Mouse (Mus musculus) olfactory bulb, adult 2 months (tissue): ENCODE data around the gene Rnd3. TPM values are rescaled to one million over a fixed set of nuclear protein-coding genes. Genes with fewer than 3 reads are reported as not detected.

Experiments
- H3K27ac ChIP-seq: fragments of 200-500 bp; 2 replicates; pipeline ENCODE4 v1.5.1; 2012; ENCODE audit warnings: low read depth, low read length; ENCODE audit not compliant: insufficient read depth
- H3K4me1 ChIP-seq: fragments of 200-500 bp; 2 replicates; pipeline ENCODE4 v1.6.1; 2012; ENCODE audit warnings: low read length; ENCODE audit not compliant: control insufficient read depth, insufficient read depth
- H3K4me3 ChIP-seq: fragments of 200-500 bp; 2 replicates; pipeline ENCODE4 v1.5.1; 2012; ENCODE audit warnings: mild to moderate bottlenecking, low read depth, low read length, moderate library complexity; ENCODE audit not compliant: insufficient read depth
- CTCF ChIP-seq: fragments of 200-500 bp; IDR thresholded peaks from 2 replicates; pipeline ENCODE4 v1.5.1; 2012; ENCODE audit warnings: low read depth, mild to moderate bottlenecking, low read length, moderate library complexity; ENCODE audit not compliant: insufficient read depth
- POLR2A ChIP-seq: fragments of 200-500 bp; IDR thresholded peaks from 2 replicates; pipeline ENCODE4 v1.6.1; 2012; ENCODE audit warnings: mild to moderate bottlenecking, low read depth, low read length, moderate library complexity; ENCODE audit not compliant: insufficient read depth
- WGBS: fragments of 180-500 bp; shearing (Covaris S2); methylation state at CpG from one replicate; pipeline ENCODE4 v1.1.7; 2018; 5-methylcytosine and 5-hydroxymethylcytosine counted together
- polyA plus RNA-seq: library from polyadenylated mRNA; stranded (reverse); fragments of >200 nt; gene quantifications from 2 replicates; pipeline ENCODE4 v1.2.4, GENCODE M21; 2012; ENCODE audit warnings: low replicate concordance; ENCODE audit not compliant: missing spikeins, insufficient read depth, insufficient read length

Gene Rnd3
- polyA plus RNA-seq, 1 experiment, result not detected

GRCm38 (mm10) chr2:51139912-51140446, 8.9 kb downstream of the Rnd3 start:
- no peak overlapping the region; the same call in 1 of the 2 replicates for H3K27ac ChIP-seq
- no peak overlapping the region for H3K4me3 ChIP-seq
- TF ChIP-seq POLR2A (no peak), CTCF (no peak)
- H3K4me1 ChIP-seq, result peaks cover 12% of the 10 kb centered on the region
- 47% methylated on average over 6 of the region's 6 CpGs for WGBS

GRCm38 (mm10) chr2:51139218-51139911, 9.5 kb downstream of the Rnd3 start:
- TF ChIP-seq POLR2A (no peak), CTCF (no peak)
- Histone ChIP-seq H3K27ac (no peak overlapping the region; the same call in 1 of the 2 replicates), H3K4me3 (no peak overlapping the region), H3K4me1 (peaks cover 12% of the 10 kb centered on the region)
- WGBS, result 51% methylated on average over 5 of the region's 5 CpGs

GRCm38 (mm10) chr2:51137726-51138125, 11.2 kb downstream of the Rnd3 start:
- TF ChIP-seq POLR2A, result no peak
- no peak for TF ChIP-seq CTCF
- 73% methylated on average over 4 of the region's 4 CpGs for WGBS
- H3K4me1 ChIP-seq, result peaks cover 9% of the 10 kb centered on the region

GRCm38 (mm10) chr2:51132181-51132580, 16.7 kb downstream of the Rnd3 start:
- Histone ChIP-seq H3K4me3 (no peak overlapping the region), H3K4me1 (no peaks in the 10 kb centered on the region), H3K27ac (no peak overlapping the region)
- TF ChIP-seq POLR2A (no peak), CTCF (no peak)
- WGBS, result 93% methylated on average over 20 of the region's 20 CpGs

More at GRCm38 (mm10) chr2:51137726-51138125, 11.2 kb downstream of the Rnd3 start:
- Histone ChIP-seq H3K4me3 (no peak overlapping the region), H3K27ac (no peak overlapping the region)

DNA sequence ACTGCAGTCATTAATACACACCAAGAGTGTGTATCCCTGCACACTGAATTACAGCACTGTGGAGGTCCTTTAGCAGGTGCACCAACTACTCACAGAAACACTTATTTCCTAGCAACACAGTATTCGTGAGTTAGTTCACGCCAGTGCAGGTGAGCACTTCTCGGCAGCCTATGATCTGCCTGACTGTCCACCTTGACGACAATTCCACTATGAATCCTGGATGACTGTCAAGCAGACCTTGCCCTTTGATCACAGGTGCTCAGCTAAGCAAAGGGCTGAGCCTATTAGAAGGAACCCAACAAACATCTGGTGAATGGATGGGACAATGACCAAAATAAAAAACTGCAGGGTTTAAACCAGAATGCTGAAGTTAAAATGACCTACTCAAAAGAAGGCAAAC, 20.8 kb downstream of the Rnd3 start:
- no peak for TF ChIP-seq POLR2A
- no peak for TF ChIP-seq CTCF
- 81% methylated on average over 4 of the region's 4 CpGs for WGBS
- Histone ChIP-seq H3K27ac (no peak overlapping the region), H3K4me3 (no peak overlapping the region), H3K4me1 (no peaks in the 10 kb centered on the region)

DNA sequence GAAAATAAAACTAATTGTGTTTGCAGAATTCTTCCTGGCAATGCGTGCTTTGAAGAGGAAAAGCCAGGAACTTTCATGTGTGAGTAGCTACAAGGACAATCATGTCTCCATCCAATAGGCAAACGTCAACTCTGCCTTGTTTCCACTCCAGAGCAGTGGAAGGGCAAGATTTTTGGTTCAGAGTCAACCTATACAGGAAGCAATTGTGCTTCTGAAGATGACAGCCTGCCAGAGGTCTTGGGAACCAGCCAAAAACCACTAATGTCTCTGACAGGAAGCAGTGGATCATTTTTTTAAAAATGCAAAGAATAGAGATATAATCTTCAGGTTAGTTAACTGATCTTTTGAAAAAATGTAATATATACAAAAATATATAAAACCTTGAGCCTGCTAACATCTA, 38.6 kb downstream of the Rnd3 start:
- 61% methylated on average over 2 of the region's 2 CpGs for WGBS
- Histone ChIP-seq H3K4me3 (no peak overlapping the region), H3K4me1 (no peaks in the 10 kb centered on the region), H3K27ac (no peak overlapping the region)
- no peak for TF ChIP-seq POLR2A
- no peak for TF ChIP-seq CTCF

GRCm38 (mm10) chr2:51108631-51109030, 40.3 kb downstream of the Rnd3 start:
- Histone ChIP-seq H3K4me1 (no peaks in the 10 kb centered on the region), H3K4me3 (no peak overlapping the region), H3K27ac (no peak overlapping the region)
- WGBS, result 68% methylated on average over 5 of the region's 5 CpGs
- no peak for TF ChIP-seq POLR2A
- TF ChIP-seq CTCF, result no peak

DNA sequence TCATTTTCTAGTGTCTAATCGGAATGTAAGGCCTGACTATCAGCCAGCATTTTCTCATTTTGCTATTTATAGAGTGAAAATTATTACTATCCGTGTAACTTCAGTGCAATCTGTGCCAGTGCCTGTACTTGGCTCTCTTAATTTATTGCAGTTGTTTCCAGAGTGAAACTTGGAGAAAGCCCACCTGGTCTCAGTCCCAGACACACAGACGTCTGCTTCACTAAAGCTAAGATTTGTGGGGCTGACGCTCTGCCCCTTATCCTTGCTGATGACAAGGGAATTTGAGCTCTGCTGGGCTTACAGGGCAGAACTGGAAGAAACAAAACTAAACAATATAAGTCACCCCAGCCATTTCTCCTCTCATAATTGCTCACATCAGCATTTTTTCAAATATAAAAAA, 47.7 kb downstream of the Rnd3 start:
- no peak for TF ChIP-seq POLR2A
- no peak for TF ChIP-seq CTCF
- Histone ChIP-seq H3K4me1 (peaks cover 6% of the 10 kb centered on the region), H3K27ac (no peak overlapping the region), H3K4me3 (no peak overlapping the region)
- WGBS, result 42% methylated on average over 4 of the region's 4 CpGs

GRCm38 (mm10) chr2:51099987-51100386, 48.9 kb downstream of the Rnd3 start:
- peaks cover 6% of the 10 kb centered on the region for H3K4me1 ChIP-seq
- peak overlapping the region; percentile 10; the same call in 1 of the 2 replicates for H3K27ac ChIP-seq
- TF ChIP-seq POLR2A (no peak), CTCF (no peak)
- H3K4me3 ChIP-seq, result no peak overlapping the region
- 32% methylated on average over 9 of the region's 9 CpGs for WGBS

- H3K27ac ChIP-seq, result no peak overlapping the region
- TF ChIP-seq CTCF (no peak), POLR2A (no peak)
- H3K4me3 ChIP-seq, result no peak overlapping the region
- H3K4me1 ChIP-seq, result peaks cover 6% of the 10 kb centered on the region
- WGBS, result 74% methylated on average over 1 of the region's 1 CpGs
Observed at GRCm38 (mm10) chr2:51099240-51099639, 49.7 kb downstream of the Rnd3 start.
